Mouse (Mus musculus) embryonic facial prominence, embryonic 11.5 days (tissue): ENCODE data around the gene Spred2. TPM values are rescaled to one million over a fixed set of nuclear protein-coding genes. Genes with fewer than 3 reads are reported as not detected.

ENCODE experiments used
- ATAC-seq: fragments of 200-750 bp; cut with Nextera tagmentation; replicated peaks from 2 replicates; pipeline ENCODE4 v1.8.0; 2017; ENCODE audit warnings: low read depth; ENCODE audit not compliant: insufficient number of reproducible peaks, low FRiP score, low TSS enrichment
- DNase-seq: peaks from one replicate; pipeline ENCODE4 v3.0.0-alpha.2; 2015; ENCODE audit warnings: low spot score
- H3K27ac ChIP-seq: fragments of 300-500 bp; sonication (generic); replicated peaks from 2 replicates; pipeline ENCODE4 v1.5.1; 2014; ENCODE audit warnings: mild to moderate bottlenecking, low read depth, low read length, control low read depth
- H3K27me3 ChIP-seq: fragments of 300-500 bp; sonication (generic); 2 replicates; pipeline ENCODE4 v1.6.1; 2014; ENCODE audit warnings: mild to moderate bottlenecking, low read length, moderate library complexity, mixed read lengths; ENCODE audit not compliant: control insufficient read depth, insufficient read depth
- H3K36me3 ChIP-seq: fragments of 300-500 bp; sonication (generic); replicated peaks from 2 replicates; pipeline ENCODE4 v1.6.1; 2014; ENCODE audit warnings: low read depth, mild to moderate bottlenecking, low read length, moderate library complexity, mixed read lengths; ENCODE audit not compliant: control insufficient read depth, insufficient read depth
- H3K4me1 ChIP-seq: fragments of 300-500 bp; sonication (generic); 2 replicates; pipeline ENCODE4 v1.6.1; 2014; ENCODE audit warnings: low read length, mixed read lengths; ENCODE audit not compliant: control insufficient read depth, insufficient read depth
- H3K4me2 ChIP-seq: fragments of 300-500 bp; sonication (generic); 2 replicates; pipeline ENCODE4 v1.6.1; 2014; ENCODE audit warnings: low read depth, mild to moderate bottlenecking, control low read depth, low read length, moderate library complexity
- H3K4me3 ChIP-seq: fragments of 300-500 bp; sonication (generic); 2 replicates; pipeline ENCODE4 v1.5.1; 2014; ENCODE audit warnings: low read depth, low read length, control low read depth
- H3K9ac ChIP-seq: fragments of 300-500 bp; sonication (generic); replicated peaks from 2 replicates; pipeline ENCODE4 v1.6.1; 2014; ENCODE audit warnings: mild to moderate bottlenecking, control low read depth, low read length
- H3K9me3 ChIP-seq: fragments of 300-500 bp; sonication (generic); replicated peaks from 2 replicates; pipeline ENCODE4 v1.6.1; 2016; ENCODE audit warnings: mild to moderate bottlenecking, low read length, inconsistent platforms, mixed read lengths; ENCODE audit not compliant: control insufficient read depth
- WGBS: fragments of 180-500 bp; shearing (Covaris S2); extraction: QIAGEN DNeasy Blood & Tissue Kit; methylation state at CpG from one replicate; pipeline ENCODE4 v1.1.7; 2014; 5-methylcytosine and 5-hydroxymethylcytosine counted together
- polyA plus RNA-seq: library from polyadenylated mRNA; unstranded; fragments of >200 nt; fragmentation: Nextera tagmentation; extraction: Ambion mirVana; gene quantifications from 2 replicates; pipeline ENCODE4 v1.2.1, GENCODE M21; 2014

Spred2 gene
- polyA plus RNA-seq, 1 experiment from 2014 or later: 6.4 TPM

GRCm38 (mm10) chr11:19966294-19966693 is 42.1 kb downstream of the Spred2 start:
- Histone ChIP-seq H3K36me3 (no peaks in the 10 kb centered on the region), H3K9me3 (no peaks in the 10 kb centered on the region), H3K4me3 (no peak overlapping the region), H3K4me1 (peaks cover 6% of the 10 kb centered on the region; the same call in 1 of the 2 replicates), H3K27ac (no peak overlapping the region), H3K27me3 (no peaks in the 10 kb centered on the region), H3K4me2 (no peak overlapping the region), H3K9ac (no peak overlapping the region)
- WGBS: 81% methylated on average over 2 of the region's 2 CpGs
- ATAC-seq: no peak
- no peak for DNase-seq

DNA sequence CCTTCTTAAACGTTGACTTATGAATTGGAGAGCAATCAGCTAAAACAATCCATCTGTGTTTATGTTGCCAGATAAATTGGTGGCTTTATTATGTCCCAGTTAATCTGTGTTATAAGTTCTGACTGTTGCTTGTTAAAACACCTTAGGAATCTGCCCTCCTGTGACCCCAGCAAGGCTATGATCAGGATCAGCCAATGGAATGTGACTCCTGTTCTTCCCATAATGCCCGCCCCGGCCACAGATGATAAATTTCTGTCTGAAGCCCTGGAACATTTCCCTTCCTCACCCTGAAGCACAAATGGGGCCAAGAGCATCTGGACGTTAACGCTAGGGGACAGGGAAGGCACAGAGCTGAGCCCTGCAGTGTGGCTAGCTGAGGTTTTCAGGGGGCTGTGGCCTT is 45.4 kb downstream of the Spred2 start:
- H3K9ac ChIP-seq: no peak overlapping the region
- no peak overlapping the region for H3K4me3 ChIP-seq
- 24% methylated on average over 5 of the region's 5 CpGs for WGBS
- no peak overlapping the region for H3K4me2 ChIP-seq
- H3K27me3 ChIP-seq: no peaks in the 10 kb centered on the region
- peaks cover 3% of the 10 kb centered on the region; the same call in 1 of the 2 replicates for H3K4me1 ChIP-seq
- ATAC-seq (no peak), DNase-seq (peak; percentile 38)
- H3K9me3 ChIP-seq: no peaks in the 10 kb centered on the region
- no peaks in the 10 kb centered on the region for H3K36me3 ChIP-seq
- H3K27ac ChIP-seq: no peak overlapping the region; the same call in 1 of the 2 replicates

GRCm38 (mm10) chr11:19971954-19972750 is 48.0 kb downstream of the Spred2 start:
- peak; percentile 43 for DNase-seq
- no peak overlapping the region for H3K4me3 ChIP-seq
- H3K4me2 ChIP-seq: no peak overlapping the region
- no peaks in the 10 kb centered on the region for H3K9me3 ChIP-seq
- H3K9ac ChIP-seq: no peak overlapping the region
- no peak overlapping the region for H3K27ac ChIP-seq
- H3K4me1 ChIP-seq: peaks cover 3% of the 10 kb centered on the region; the same call in 1 of the 2 replicates
- 0 out of 2 replicates have a peak, but pooled peaks have one; percentile 40 for ATAC-seq
- H3K27me3 ChIP-seq: no peaks in the 10 kb centered on the region
- WGBS: 81% methylated on average over 4 of the region's 4 CpGs
- no peaks in the 10 kb centered on the region for H3K36me3 ChIP-seq

- H3K27ac ChIP-seq: no peak overlapping the region
- DNase-seq (no peak), ATAC-seq (no peak)
- H3K4me2 ChIP-seq: no peak overlapping the region
- H3K9me3 ChIP-seq: no peaks in the 10 kb centered on the region
- no peaks in the 10 kb centered on the region for H3K27me3 ChIP-seq
- peaks cover 3% of the 10 kb centered on the region; the same call in 1 of the 2 replicates for H3K4me1 ChIP-seq
- H3K9ac ChIP-seq: no peak overlapping the region
- no peaks in the 10 kb centered on the region for H3K36me3 ChIP-seq
- WGBS: 68% methylated on average over 7 of the region's 7 CpGs
- no peak overlapping the region for H3K4me3 ChIP-seq
Observed at GRCm38 (mm10) chr11:19973032-19973790, 49.0 kb downstream of the Spred2 start.

GRCm38 (mm10) chr11:19976032-19976431 is 51.9 kb downstream of the Spred2 start:
- Histone ChIP-seq H3K4me1 (no peaks in the 10 kb centered on the region), H3K4me2 (no peak overlapping the region), H3K27me3 (no peaks in the 10 kb centered on the region), H3K4me3 (no peak overlapping the region), H3K9ac (no peak overlapping the region), H3K9me3 (no peaks in the 10 kb centered on the region), H3K36me3 (no peaks in the 10 kb centered on the region), H3K27ac (no peak overlapping the region)
- no peak for ATAC-seq
- DNase-seq: no peak
- WGBS: 91% methylated on average over 2 of the region's 2 CpGs

- DNase-seq: no peak
- 73% methylated on average over 2 of the region's 2 CpGs for WGBS
Observed at GRCm38 (mm10) chr11:19977687-19978086, 53.5 kb downstream of the Spred2 start.

DNA sequence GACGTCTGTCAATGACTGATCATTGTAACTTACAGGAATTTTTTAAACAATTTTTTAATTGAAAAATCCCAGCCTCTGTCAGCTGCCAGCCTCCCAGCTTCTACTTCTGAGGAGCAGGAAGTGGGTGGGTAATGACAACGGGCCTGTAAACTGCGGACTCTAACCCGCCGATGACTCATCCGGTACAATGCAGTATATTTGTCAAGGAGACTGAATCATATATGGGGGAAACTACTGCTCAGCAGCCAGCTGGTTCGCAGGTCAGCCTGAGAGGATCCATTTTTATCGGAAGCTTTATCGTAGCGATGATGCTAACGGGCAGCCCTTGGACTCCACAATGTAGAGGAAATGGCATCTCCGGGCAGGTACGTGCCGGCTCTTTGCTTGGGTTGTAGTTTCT is 55.2 kb downstream of the Spred2 start:
- H3K27me3 ChIP-seq: no peaks in the 10 kb centered on the region
- H3K4me2 ChIP-seq: no peak overlapping the region
- no peak for DNase-seq
- no peaks in the 10 kb centered on the region for H3K36me3 ChIP-seq
- H3K9ac ChIP-seq: no peak overlapping the region
- WGBS: 76% methylated on average over 14 of the region's 14 CpGs
- no peak overlapping the region for H3K4me3 ChIP-seq
- H3K9me3 ChIP-seq: no peaks in the 10 kb centered on the region
- ATAC-seq: no peak
- 0 out of 2 replicates have a peak, but pooled peaks cover 4% of the 10 kb centered on the region for H3K4me1 ChIP-seq
- H3K27ac ChIP-seq: no peak overlapping the region

More at GRCm38 (mm10) chr11:19977687-19978086, 53.5 kb downstream of the Spred2 start:
- H3K27me3 ChIP-seq: no peaks in the 10 kb centered on the region
- no peaks in the 10 kb centered on the region for H3K9me3 ChIP-seq
- no peaks in the 10 kb centered on the region for H3K36me3 ChIP-seq
- no peak overlapping the region for H3K4me3 ChIP-seq
- no peak overlapping the region for H3K27ac ChIP-seq
- H3K4me2 ChIP-seq: no peak overlapping the region
- no peak overlapping the region for H3K9ac ChIP-seq
- no peak for ATAC-seq
- 0 out of 2 replicates have a peak, but pooled peaks cover under 1% of the 10 kb centered on the region for H3K4me1 ChIP-seq

GRCm38 (mm10) chr11:19982113-19982512 is 57.9 kb downstream of the Spred2 start:
- Histone ChIP-seq H3K4me1 (peaks cover 7% of the 10 kb centered on the region; the same call in 1 of the 2 replicates), H3K27me3 (no peaks in the 10 kb centered on the region), H3K36me3 (no peaks in the 10 kb centered on the region), H3K4me2 (no peak overlapping the region), H3K27ac (no peak overlapping the region), H3K9ac (no peak overlapping the region), H3K4me3 (no peak overlapping the region), H3K9me3 (no peaks in the 10 kb centered on the region)
- no peak for ATAC-seq
- no peak for DNase-seq
- 84% methylated on average over 6 of the region's 6 CpGs for WGBS
